In the genomic region with DNA sequence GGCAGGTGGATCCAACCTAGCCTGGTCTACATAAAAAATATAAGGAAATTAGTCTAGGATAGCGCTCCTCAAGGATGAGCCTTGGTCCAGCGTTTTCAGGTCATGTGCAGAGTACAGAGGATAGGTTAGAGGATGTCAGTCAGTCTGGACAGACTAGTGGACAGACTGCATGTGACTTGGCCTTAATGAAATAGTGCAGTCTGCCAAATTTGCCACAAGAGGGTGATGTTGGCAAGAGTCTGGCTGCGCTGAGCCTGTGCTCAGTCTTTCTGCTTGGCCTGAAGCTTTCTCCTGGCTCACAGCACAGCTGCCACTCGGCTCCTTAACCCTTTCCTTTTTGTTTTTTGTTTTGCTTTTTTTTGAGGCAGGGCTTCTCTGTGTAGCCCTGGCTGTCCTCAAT, we compare ENCODE assay signal across 8 mouse cellular contexts. TPM values are rescaled to one million over a fixed set of nuclear protein-coding genes. Genes with fewer than 3 reads are reported as not detected.
DNase-seq lines count a peak whose midpoint lies in the region; ATAC-seq and TF ChIP-seq lines count a peak whose summit lies in the region.

No protein-coding gene starts in this region.

- no peak overlapping the region for H3K9ac ChIP-seq in midbrain, embryonic 14.5 days (replicated peaks; ENCODE audit: low read length)

- peak; percentile 53; the same call in 1 of the 2 replicates for ATAC-seq in midbrain, embryonic 14.5 days (ENCODE audit: low FRiP score, low TSS enrichment)

- peak; percentile 99 for TF ChIP-seq CTCF in kidney, adult 2 months (conservative IDR thresholded peaks at IDR 0.05; ENCODE audit: insufficient read depth, insufficient read length, low read depth, low read length)

- WGBS in kidney, adult 2 months: 22% methylated on average over 4 of the region's 4 CpGs
- WGBS in limb, embryonic 10.5 days: 28% methylated on average over 4 of the region's 4 CpGs
- 22% methylated on average over 4 of the region's 4 CpGs for WGBS in midbrain, embryonic 14.5 days

- H3K27ac ChIP-seq in kidney, adult 2 months (ENCODE audit: insufficient read depth, low read depth, low read length): no peak overlapping the region
- no peak overlapping the region for H3K27ac ChIP-seq in limb, embryonic 10.5 days
- no peak overlapping the region for H3K27ac ChIP-seq in midbrain, embryonic 14.5 days (replicated peaks; ENCODE audit: low read depth, low read length)

- no peaks in the 10 kb centered on the region for H3K36me3 ChIP-seq in kidney, adult 2 months (ENCODE audit: control insufficient read depth, insufficient read depth, low read length)
- peaks cover 18% of the 10 kb centered on the region for H3K36me3 ChIP-seq in limb, embryonic 10.5 days
- H3K36me3 ChIP-seq in midbrain, embryonic 14.5 days (ENCODE audit: control insufficient read depth, insufficient read depth, low read length): peaks cover 11% of the 10 kb centered on the region

- H3K27me3 ChIP-seq in kidney, adult 2 months (replicated peaks; ENCODE audit: control insufficient read depth, insufficient read depth, low read length): no peaks in the 10 kb centered on the region
- no peaks in the 10 kb centered on the region for H3K27me3 ChIP-seq in limb, embryonic 10.5 days (ENCODE audit: low read depth, poor library complexity, severe bottlenecking)
- H3K27me3 ChIP-seq in midbrain, embryonic 14.5 days (ENCODE audit: control insufficient read depth, insufficient read depth, low read length): no peaks in the 10 kb centered on the region

- peak; percentile 51 for DNase-seq in urinary bladder, postnatal 14 days (ENCODE audit: low spot score)
- DNase-seq in urinary bladder, postnatal 10 days (ENCODE audit: low spot score): no peak
- DNase-seq in embryo, embryonic 11 days: peak; percentile 79
- peak; percentile 78 to 84 for DNase-seq in heart, adult 18-20 months
- peak; percentile 85 for DNase-seq in kidney, adult 2 months
- DNase-seq in limb, embryonic 10.5 days (ENCODE audit: low spot score): peak; percentile 64
- DNase-seq in midbrain, embryonic 14.5 days: peak; percentile 85
- DNase-seq in spleen, postnatal 10 days (ENCODE audit: low spot score in 2 of 2): peak; percentile 9 to 45

- H3K9me3 ChIP-seq in limb, embryonic 10.5 days (replicated peaks): no peaks in the 10 kb centered on the region
- no peaks in the 10 kb centered on the region for H3K9me3 ChIP-seq in midbrain, embryonic 14.5 days (ENCODE audit: control insufficient read depth, low read length)

- TF ChIP-seq POLR2A in kidney, adult 2 months (IDR thresholded peaks at IDR 0.05; ENCODE audit: low read depth, low read length): no peak

- H3K4me2 ChIP-seq in midbrain, embryonic 14.5 days (ENCODE audit: low read length): no peak overlapping the region

- no peaks in the 10 kb centered on the region; the same call in 1 of the 2 replicates for H3K4me1 ChIP-seq in kidney, adult 2 months (ENCODE audit: control insufficient read depth, insufficient read depth, low read length)
- H3K4me1 ChIP-seq in limb, embryonic 10.5 days: no peaks in the 10 kb centered on the region
- no peaks in the 10 kb centered on the region for H3K4me1 ChIP-seq in midbrain, embryonic 14.5 days (ENCODE audit: control insufficient read depth, insufficient read depth, low read length)

- H3K4me3 ChIP-seq in kidney, adult 2 months (ENCODE audit: insufficient read depth, low read depth, low read length): no peak overlapping the region
- H3K4me3 ChIP-seq in limb, embryonic 10.5 days: no peak overlapping the region
- H3K4me3 ChIP-seq in midbrain, embryonic 14.5 days (replicated peaks; ENCODE audit: low read depth, low read length): no peak overlapping the region

RNA-seq across cellular contexts. Expression of a gene that starts 54.2 kb away (rescaled TPM):
- 100 to 1,000 TPM; 314 to 326 TPM for total RNA-seq in heart, adult 18-20 months (2021)
- 99.0 and 107 TPM in 2 replicates for polyA plus RNA-seq in kidney, adult 2 months (2012; rRNA removed)
- 37.3 and 43.9 TPM in 2 replicates for polyA plus RNA-seq in limb, embryonic 10.5 days (2016; fragmentation: Nextera tagmentation; extraction: Ambion mirVana)
- polyA plus RNA-seq in midbrain, embryonic 14.5 days (2014; fragmentation: Nextera tagmentation; extraction: Ambion mirVana): 144 and 159 TPM in 2 replicates
